Mouse (Mus musculus): ENCODE measurements around the gene Fgd3.
A peak's percentile ranks its signal among the peaks of the same experiment; 100 is the strongest.

- TF ChIP-seq CTCF (conservative IDR thresholded peaks at IDR 0.05; ENCODE audit: insufficient read depth, insufficient read length, low read depth, low read length) (0 out of 2 replicates have a peak, but pooled peaks have one; percentile 15), POLR2A (IDR thresholded peaks at IDR 0.05; ENCODE audit: low read depth, low read length) (no peak)
Measured at GRCm38 (mm10) chr13:49326246-49327206, 6.4 kb upstream of the Fgd3 start.
